26 mouse cellular contexts compared by ENCODE assay signal in the genomic region with DNA sequence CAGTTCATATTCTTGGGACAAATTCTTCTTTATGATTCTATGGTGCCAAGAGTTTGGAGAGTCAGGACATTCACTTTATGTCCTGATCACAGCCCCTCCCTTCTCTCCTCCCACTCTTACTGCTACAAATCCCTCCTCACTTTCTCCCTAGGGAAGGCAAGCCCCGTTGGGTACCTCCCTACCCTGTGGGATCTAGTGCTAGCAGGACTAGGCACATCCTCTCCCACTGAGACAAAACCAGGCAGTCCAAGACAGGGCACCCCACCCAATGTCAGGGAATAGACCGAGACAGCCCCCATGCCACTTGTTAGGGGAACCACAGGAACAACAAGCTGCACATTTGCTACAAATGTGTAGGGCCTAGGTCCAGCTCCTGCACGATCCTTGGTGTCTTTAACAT.
"Had no signal": no experiment of that assay in that cellular context is flagged by ENCODE, and none has a peak within 500 bp of the region (broad histone marks: within the 10 kb centered on the region; RNA-seq: fewer than 3 reads in every experiment).

No protein-coding gene starts in this region.

- H3K27me3 ChIP-seq: embryonic facial prominence, embryonic 12.5 days; embryonic facial prominence, embryonic 13.5 days; embryonic facial prominence, embryonic 15.5 days; forebrain, embryonic 12.5 days; forebrain, embryonic 13.5 days had no signal

- H3K9ac ChIP-seq: embryonic facial prominence, embryonic 12.5 days; embryonic facial prominence, embryonic 13.5 days; embryonic facial prominence, embryonic 15.5 days; forebrain, embryonic 12.5 days; forebrain, embryonic 13.5 days; forebrain, postnatal 0 days had no signal

- DNase-seq: cerebellum, adult 18-20 months; cerebellum, adult 2 months; cerebellum, adult 8-10 months; cerebellum, adult 9-10 months; cerebellum, adult 9-11 months; cerebellum, postnatal 10 days; cerebellum, postnatal 14 days; cerebellum, postnatal 25 days; cerebellum, postnatal 36 days; embryo, embryonic 11 days; forebrain, postnatal 0 days; gastrocnemius, adult 2 months; gastrocnemius, postnatal 10 days; gastrocnemius, postnatal 14 days; gastrocnemius, postnatal 25 days; gastrocnemius, postnatal 36 days; heart, adult 2 months had no signal

- H3K4me2 ChIP-seq: embryonic facial prominence, embryonic 12.5 days; embryonic facial prominence, embryonic 13.5 days; embryonic facial prominence, embryonic 15.5 days; forebrain, embryonic 12.5 days; forebrain, embryonic 13.5 days had no signal

- H3K36me3 ChIP-seq: embryonic facial prominence, embryonic 12.5 days; embryonic facial prominence, embryonic 15.5 days; forebrain, embryonic 12.5 days had no signal

- H3K9me3 ChIP-seq: embryonic facial prominence, embryonic 10.5 days; embryonic facial prominence, embryonic 12.5 days; embryonic facial prominence, embryonic 13.5 days; embryonic facial prominence, embryonic 15.5 days; forebrain, embryonic 12.5 days; forebrain, embryonic 13.5 days had no signal

- ATAC-seq: forebrain, embryonic 13.5 days; forebrain, embryonic 14.5 days; forebrain, embryonic 16.5 days; forebrain, postnatal 0 days had no signal

- H3K27ac ChIP-seq: embryonic facial prominence, embryonic 10.5 days; embryonic facial prominence, embryonic 12.5 days; embryonic facial prominence, embryonic 13.5 days; embryonic facial prominence, embryonic 15.5 days; forebrain, embryonic 12.5 days; forebrain, embryonic 13.5 days; gastrocnemius, adult 2 months; heart, adult 2 months had no signal

- H3K4me3 ChIP-seq: embryonic facial prominence, embryonic 10.5 days; embryonic facial prominence, embryonic 12.5 days; embryonic facial prominence, embryonic 13.5 days; embryonic facial prominence, embryonic 15.5 days; erythroblast, embryonic 14.5 days; forebrain, embryonic 12.5 days; forebrain, embryonic 13.5 days; gastrocnemius, adult 2 months; heart, adult 2 months had no signal
